Mouse (Mus musculus): ENCODE measurements at regions not wholly inside any gene's neighbourhood (a gene's known extent, or its start where the extent isn't known, plus 50 kb on each side); places are given as distances from the start of the nearest gene placed in this dataset.

DNA sequence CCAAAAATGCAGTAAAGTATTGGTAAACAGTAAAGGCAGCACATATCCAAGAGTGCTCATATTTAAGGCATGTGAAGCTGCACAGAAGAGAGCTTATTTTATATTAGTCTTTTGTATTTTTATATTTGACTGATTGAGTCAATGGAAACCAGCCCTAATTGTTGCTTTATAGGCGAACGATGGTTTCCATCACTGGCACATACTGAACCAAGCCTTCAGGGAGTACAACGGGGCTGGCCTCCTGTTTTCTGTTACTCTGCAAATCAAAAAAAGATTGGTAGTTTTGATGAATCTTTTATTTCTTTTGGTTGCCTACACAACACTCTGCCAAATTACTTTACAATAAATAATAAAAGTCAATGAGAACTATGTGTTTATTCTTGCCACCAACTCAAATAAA, 189.7 kb upstream of the Rspo3 start:
- TF ChIP-seq CTCF (IDR thresholded peaks at IDR 0.05; ENCODE audit: low read depth) (no peak), EP300 (IDR thresholded peaks at IDR 0.05; ENCODE audit: low read depth) (no peak)

Measured in heart, postnatal 0 days (tissue).